Mouse (Mus musculus): Measurements from ENCODE around the gene Crot. TPM values are rescaled to one million over a fixed set of nuclear protein-coding genes. Genes with fewer than 3 reads are reported as not detected.

Crot gene
- 29.6 and 33.9 TPM in 2 replicates for polyA plus RNA-seq (2014; fragmentation: Nextera tagmentation; extraction: Ambion mirVana)

DNA sequence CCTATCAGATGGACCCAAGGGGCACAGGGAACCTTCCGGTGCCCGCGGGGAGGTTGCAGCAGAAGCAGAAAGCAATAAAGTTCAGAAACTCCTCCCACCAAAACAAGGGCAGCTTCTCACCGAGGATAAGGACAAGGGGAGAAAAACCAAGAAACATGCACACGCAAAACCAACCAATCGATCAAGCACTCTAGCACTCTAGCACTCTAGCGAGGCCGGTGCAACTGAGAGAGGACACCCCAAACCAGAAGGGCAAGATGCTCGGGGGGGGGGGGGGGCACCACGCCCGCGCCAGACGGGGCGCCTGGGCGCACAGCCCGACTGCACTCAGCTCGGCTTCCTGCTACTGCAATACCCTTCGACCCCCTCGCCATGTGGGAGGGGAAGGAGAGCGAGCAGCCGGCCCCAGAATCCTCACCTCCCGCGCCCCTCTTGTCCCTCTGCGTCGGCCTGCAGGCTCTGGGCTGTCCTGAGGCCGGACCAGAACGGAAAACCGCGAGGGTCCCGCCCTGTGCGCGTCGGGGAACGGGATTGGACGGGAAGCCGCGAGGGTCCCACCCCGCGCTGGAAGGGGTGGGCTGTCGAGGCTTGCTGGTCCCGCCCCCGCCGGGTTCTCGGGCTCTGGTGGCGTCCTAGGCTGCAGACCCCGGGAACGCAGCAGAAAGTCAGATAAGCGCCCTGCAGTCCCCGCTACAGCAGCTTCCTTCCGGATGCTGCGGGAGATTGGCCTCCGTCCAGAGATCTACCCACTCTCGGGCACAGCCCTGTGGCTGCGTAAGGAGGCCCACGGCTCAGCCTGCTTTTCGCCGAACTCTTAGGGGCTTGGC is at the start of gene Crot:
TSS of gene Crot (minus strand) at position 639 of the 827 bp plus-strand sequence.
- H3K4me1 ChIP-seq (replicated peaks; ENCODE audit: control insufficient read depth, insufficient read depth, low read length), result no peaks in the 10 kb centered on the region; the same call in 1 of the 2 replicates
- no peaks in the 10 kb centered on the region for H3K27me3 ChIP-seq (ENCODE audit: control insufficient read depth, insufficient read depth, low read length)
- DNase-seq (ENCODE audit: low spot score), result peak; percentile 97
- peak; percentile 99 for ATAC-seq (replicated peaks; ENCODE audit: low FRiP score)
- H3K4me3 ChIP-seq (ENCODE audit: low read depth, low read length), result peak within 1 kb of the TSS; percentile 52
- H3K27ac ChIP-seq (ENCODE audit: low read depth, low read length), result peak within 1 kb of the TSS; percentile 85
- H3K9me3 ChIP-seq (ENCODE audit: control insufficient read depth, low read length), result no peaks in the 10 kb centered on the region
- under 1% methylated on average over 55 of the region's 57 CpGs for WGBS
- no peaks in the 10 kb centered on the region for H3K36me3 ChIP-seq (ENCODE audit: control insufficient read depth, insufficient read depth, low read length)
- H3K4me2 ChIP-seq (ENCODE audit: low read depth, low read length, severe bottlenecking), result peak within 1 kb of the TSS; percentile 67
- H3K9ac ChIP-seq (ENCODE audit: low read length), result peak within 1 kb of the TSS; percentile 65

DNA sequence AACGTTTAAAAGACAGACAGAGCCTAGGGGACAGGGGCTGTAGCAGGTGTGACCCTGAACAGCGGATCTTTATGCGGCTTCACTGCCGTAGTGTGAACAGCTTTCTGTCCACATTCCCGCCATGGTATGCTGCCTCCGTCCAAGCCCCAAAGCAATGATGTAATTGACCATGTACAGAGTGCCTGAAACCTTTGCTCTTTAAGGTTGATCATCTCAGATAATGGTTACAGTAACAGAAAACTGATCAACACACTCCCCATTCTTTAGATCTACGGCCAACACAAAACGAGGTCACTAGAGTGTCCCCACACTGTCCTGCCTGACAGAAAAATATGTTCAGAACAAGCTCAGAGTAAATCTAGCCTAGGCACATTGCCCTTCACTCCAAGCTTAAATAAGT is 48.8 kb upstream of the Crot start:
- H3K4me1 ChIP-seq (replicated peaks; ENCODE audit: control insufficient read depth, insufficient read depth, low read length), result peaks cover 1% of the 10 kb centered on the region; the same call in 1 of the 2 replicates
- 86% methylated on average over 8 of the region's 8 CpGs for WGBS
- no peak overlapping the region for H3K27ac ChIP-seq (ENCODE audit: low read depth, low read length)
- no peaks in the 10 kb centered on the region for H3K9me3 ChIP-seq (ENCODE audit: control insufficient read depth, low read length)
- H3K27me3 ChIP-seq (ENCODE audit: control insufficient read depth, insufficient read depth, low read length), result no peaks in the 10 kb centered on the region
- no peak overlapping the region for H3K4me2 ChIP-seq (ENCODE audit: low read depth, low read length, severe bottlenecking)
- DNase-seq (ENCODE audit: low spot score) (no peak), ATAC-seq (replicated peaks; ENCODE audit: low FRiP score) (no peak)
- H3K4me3 ChIP-seq (ENCODE audit: low read depth, low read length), result no peak overlapping the region
- no peaks in the 10 kb centered on the region for H3K36me3 ChIP-seq (ENCODE audit: control insufficient read depth, insufficient read depth, low read length)
- H3K9ac ChIP-seq (ENCODE audit: low read length), result no peak overlapping the region

DNA sequence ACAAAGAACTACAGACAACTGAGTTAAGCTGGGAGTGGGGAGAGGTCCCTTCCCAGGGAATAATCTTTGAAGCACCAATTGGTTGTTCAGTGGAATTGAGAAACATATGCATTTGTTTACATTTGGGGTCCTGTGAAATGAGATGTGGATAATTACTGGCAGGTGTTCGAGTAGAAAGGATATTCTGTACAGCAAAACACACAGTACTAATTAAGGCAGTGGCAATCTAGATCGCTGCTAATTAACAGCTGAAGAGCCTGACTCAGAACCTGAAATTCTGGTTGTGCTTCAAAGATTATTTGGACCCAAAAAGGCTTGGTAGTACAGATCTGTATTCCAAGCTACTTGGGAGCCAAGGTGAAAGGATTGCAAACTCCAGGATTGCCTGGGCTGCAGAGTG is 47.7 kb upstream of the Crot start:
- Histone ChIP-seq H3K4me3 (ENCODE audit: low read depth, low read length) (no peak overlapping the region), H3K4me1 (replicated peaks; ENCODE audit: control insufficient read depth, insufficient read depth, low read length) (peaks cover 1% of the 10 kb centered on the region; the same call in 1 of the 2 replicates), H3K9ac (ENCODE audit: low read length) (no peak overlapping the region), H3K36me3 (ENCODE audit: control insufficient read depth, insufficient read depth, low read length) (no peaks in the 10 kb centered on the region), H3K27ac (ENCODE audit: low read depth, low read length) (no peak overlapping the region), H3K9me3 (ENCODE audit: control insufficient read depth, low read length) (no peaks in the 10 kb centered on the region), H3K27me3 (ENCODE audit: control insufficient read depth, insufficient read depth, low read length) (no peaks in the 10 kb centered on the region), H3K4me2 (ENCODE audit: low read depth, low read length, severe bottlenecking) (no peak overlapping the region)
- WGBS, result 34% methylated on average over 2 of the region's 2 CpGs
- peak; percentile 52 for ATAC-seq (replicated peaks; ENCODE audit: low FRiP score)
- no peak for DNase-seq (ENCODE audit: low spot score)

DNA sequence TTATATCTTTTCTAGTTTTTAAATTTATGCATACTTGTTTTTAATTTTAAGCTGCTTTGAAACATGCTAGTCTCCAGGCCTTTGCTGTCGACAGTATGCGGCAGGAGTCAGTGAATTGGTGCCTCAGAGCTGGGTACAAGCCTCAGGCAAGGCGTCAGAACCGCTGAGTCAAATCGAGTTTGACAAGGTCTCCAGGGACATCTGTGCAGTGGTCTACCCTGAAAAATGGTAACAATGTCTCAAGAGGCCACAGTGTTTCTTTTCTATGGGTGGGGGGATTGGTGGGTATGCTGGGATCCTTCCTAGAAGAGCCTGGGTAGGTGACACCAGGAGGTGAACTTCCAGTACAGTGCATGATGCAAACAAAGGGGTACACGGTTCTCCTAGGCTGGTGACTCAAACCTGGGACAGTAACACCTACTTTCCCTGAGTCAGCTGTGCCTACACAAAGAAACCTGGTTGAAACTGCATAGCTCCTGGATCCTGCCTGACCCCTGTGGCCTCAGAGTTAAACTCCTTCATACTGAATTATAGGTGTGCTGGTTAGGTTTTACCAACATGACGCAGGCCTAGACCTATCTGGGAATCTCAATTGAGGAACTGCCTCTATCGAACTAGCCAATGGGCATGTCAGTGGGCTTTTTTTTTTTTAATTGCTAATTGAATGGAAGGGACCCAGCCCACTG is 46.6 kb upstream of the Crot start:
- 75% methylated on average over 8 of the region's 8 CpGs for WGBS
- ATAC-seq (replicated peaks; ENCODE audit: low FRiP score) (peak; percentile 11; the same call in 1 of the 2 replicates), DNase-seq (ENCODE audit: low spot score) (no peak)

DNA sequence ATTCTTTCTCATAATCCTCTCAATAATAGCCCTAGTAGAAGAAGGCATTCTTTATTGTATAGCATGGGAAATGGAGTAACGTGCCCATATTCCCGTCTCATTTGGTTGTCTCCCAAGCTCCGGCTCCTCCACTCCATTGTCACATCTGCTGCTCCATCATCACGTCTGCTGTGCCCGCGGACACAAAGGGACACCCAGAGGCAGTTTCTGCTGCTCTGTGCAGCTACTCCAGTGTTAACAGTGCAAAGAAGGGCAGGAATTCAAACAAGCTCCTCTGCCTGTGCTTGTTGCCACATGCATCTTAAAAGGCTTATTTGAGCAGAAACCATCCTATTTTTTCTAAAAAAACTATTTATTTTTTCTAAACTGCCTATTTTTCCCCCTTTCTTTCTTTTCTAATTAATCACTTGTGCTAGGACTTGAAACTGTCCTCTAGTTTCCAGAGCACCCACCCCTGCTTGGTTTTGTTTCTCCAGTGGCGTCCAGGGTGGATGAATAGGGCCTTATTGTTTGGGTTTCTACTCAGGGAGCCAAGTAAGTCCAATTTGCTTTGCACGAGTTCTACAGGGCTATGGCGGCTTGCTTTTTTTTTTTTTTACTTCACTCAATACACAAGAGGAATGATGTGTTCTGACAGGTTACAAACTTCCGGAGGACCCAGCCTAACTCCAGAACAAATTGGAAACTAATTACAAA is 45.7 kb upstream of the Crot start:
- Histone ChIP-seq H3K27ac (ENCODE audit: low read depth, low read length) (peak overlapping the region; percentile 55; the same call in 1 of the 2 replicates), H3K4me3 (ENCODE audit: low read depth, low read length) (no peak overlapping the region)

More for the DNA sequence above, 46.6 kb upstream of the Crot start:
- Histone ChIP-seq H3K27ac (ENCODE audit: low read depth, low read length) (no peak overlapping the region), H3K4me2 (ENCODE audit: low read depth, low read length, severe bottlenecking) (no peak overlapping the region), H3K27me3 (ENCODE audit: control insufficient read depth, insufficient read depth, low read length) (no peaks in the 10 kb centered on the region), H3K4me3 (ENCODE audit: low read depth, low read length) (no peak overlapping the region), H3K9ac (ENCODE audit: low read length) (no peak overlapping the region), H3K4me1 (replicated peaks; ENCODE audit: control insufficient read depth, insufficient read depth, low read length) (peaks cover 1% of the 10 kb centered on the region; the same call in 1 of the 2 replicates), H3K9me3 (ENCODE audit: control insufficient read depth, low read length) (no peaks in the 10 kb centered on the region), H3K36me3 (ENCODE audit: control insufficient read depth, insufficient read depth, low read length) (no peaks in the 10 kb centered on the region)

DNA sequence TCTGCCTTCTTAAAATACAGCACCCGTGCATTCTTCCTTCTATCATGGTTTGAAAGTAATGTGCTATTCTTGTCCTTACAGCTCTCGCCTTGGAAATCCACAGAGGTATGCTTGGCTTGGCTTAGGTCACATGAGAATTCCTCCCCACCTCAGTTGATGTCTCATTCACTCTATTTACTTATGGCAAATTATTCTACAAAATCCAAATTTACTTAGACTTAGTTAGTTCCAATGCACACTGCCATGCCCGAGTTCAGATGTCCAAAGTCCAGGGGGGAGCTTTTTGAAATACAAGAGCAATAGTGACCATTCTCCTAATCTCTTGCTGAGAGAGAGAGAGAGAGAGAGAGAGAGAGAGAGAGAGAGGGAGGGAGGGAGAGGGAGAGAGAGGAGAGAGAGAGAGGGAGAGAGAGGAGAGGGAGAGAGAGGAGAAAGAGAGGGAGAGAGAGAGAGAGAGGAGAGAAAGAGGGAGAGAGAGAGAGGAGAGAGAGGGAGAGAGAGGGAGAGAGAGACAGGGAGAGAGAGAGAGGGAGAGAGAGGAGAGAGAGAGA is 43.6 kb upstream of the Crot start:
- DNase-seq (ENCODE audit: low spot score) (no peak), ATAC-seq (replicated peaks; ENCODE audit: low FRiP score) (no peak)
- H3K27me3 ChIP-seq (ENCODE audit: control insufficient read depth, insufficient read depth, low read length), result no peaks in the 10 kb centered on the region
- no peak overlapping the region for H3K9ac ChIP-seq (ENCODE audit: low read length)
- peaks cover 1% of the 10 kb centered on the region; the same call in 1 of the 2 replicates for H3K4me1 ChIP-seq (replicated peaks; ENCODE audit: control insufficient read depth, insufficient read depth, low read length)
- no peak overlapping the region for H3K27ac ChIP-seq (ENCODE audit: low read depth, low read length)
- 89% methylated on average over 3 of the region's 3 CpGs for WGBS
- no peak overlapping the region for H3K4me2 ChIP-seq (ENCODE audit: low read depth, low read length, severe bottlenecking)
- no peaks in the 10 kb centered on the region for H3K36me3 ChIP-seq (ENCODE audit: control insufficient read depth, insufficient read depth, low read length)
- no peak overlapping the region for H3K4me3 ChIP-seq (ENCODE audit: low read depth, low read length)
- no peaks in the 10 kb centered on the region for H3K9me3 ChIP-seq (ENCODE audit: control insufficient read depth, low read length)

More for the DNA sequence above, 45.7 kb upstream of the Crot start:
- no peaks in the 10 kb centered on the region for H3K36me3 ChIP-seq (ENCODE audit: control insufficient read depth, insufficient read depth, low read length)
- H3K4me2 ChIP-seq (ENCODE audit: low read depth, low read length, severe bottlenecking), result no peak overlapping the region
- 39% methylated on average over 10 of the region's 10 CpGs for WGBS
- H3K4me1 ChIP-seq (replicated peaks; ENCODE audit: control insufficient read depth, insufficient read depth, low read length), result peaks cover 1% of the 10 kb centered on the region; the same call in 1 of the 2 replicates
- H3K9me3 ChIP-seq (ENCODE audit: control insufficient read depth, low read length), result no peaks in the 10 kb centered on the region
- ATAC-seq (replicated peaks; ENCODE audit: low FRiP score) (peak; percentile 47; the same call in 1 of the 2 replicates), DNase-seq (ENCODE audit: low spot score) (peak; percentile 56)
- no peak overlapping the region for H3K9ac ChIP-seq (ENCODE audit: low read length)
- H3K27me3 ChIP-seq (ENCODE audit: control insufficient read depth, insufficient read depth, low read length), result no peaks in the 10 kb centered on the region

DNA sequence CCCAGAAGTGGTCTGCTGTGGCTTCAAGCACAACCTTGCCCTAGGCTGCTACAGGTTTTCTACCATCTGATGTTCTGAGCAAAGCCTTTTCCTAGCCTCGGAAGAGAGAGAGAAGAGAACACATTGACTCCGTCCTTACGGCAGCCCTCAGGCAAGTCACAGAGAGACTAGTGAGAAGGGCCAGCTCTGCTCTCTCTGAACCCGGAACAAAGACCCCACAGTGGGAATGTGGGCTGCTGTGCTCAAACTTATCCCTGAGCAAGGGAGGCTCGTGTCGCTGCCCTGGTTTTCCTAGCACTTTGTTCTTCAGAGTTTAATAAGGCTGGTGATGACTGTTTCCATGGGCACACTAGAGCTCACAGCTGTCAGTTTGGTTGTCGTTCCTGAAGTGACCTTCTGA is 42.9 kb upstream of the Crot start:
- Histone ChIP-seq H3K27me3 (ENCODE audit: control insufficient read depth, insufficient read depth, low read length) (no peaks in the 10 kb centered on the region), H3K4me1 (replicated peaks; ENCODE audit: control insufficient read depth, insufficient read depth, low read length) (peaks cover 1% of the 10 kb centered on the region; the same call in 1 of the 2 replicates), H3K27ac (ENCODE audit: low read depth, low read length) (no peak overlapping the region), H3K4me2 (ENCODE audit: low read depth, low read length, severe bottlenecking) (no peak overlapping the region), H3K9ac (ENCODE audit: low read length) (no peak overlapping the region), H3K4me3 (ENCODE audit: low read depth, low read length) (no peak overlapping the region), H3K9me3 (ENCODE audit: control insufficient read depth, low read length) (no peaks in the 10 kb centered on the region), H3K36me3 (ENCODE audit: control insufficient read depth, insufficient read depth, low read length) (no peaks in the 10 kb centered on the region)
- ATAC-seq (replicated peaks; ENCODE audit: low FRiP score) (no peak), DNase-seq (ENCODE audit: low spot score) (no peak)
- 56% methylated on average over 7 of the region's 7 CpGs for WGBS

DNA sequence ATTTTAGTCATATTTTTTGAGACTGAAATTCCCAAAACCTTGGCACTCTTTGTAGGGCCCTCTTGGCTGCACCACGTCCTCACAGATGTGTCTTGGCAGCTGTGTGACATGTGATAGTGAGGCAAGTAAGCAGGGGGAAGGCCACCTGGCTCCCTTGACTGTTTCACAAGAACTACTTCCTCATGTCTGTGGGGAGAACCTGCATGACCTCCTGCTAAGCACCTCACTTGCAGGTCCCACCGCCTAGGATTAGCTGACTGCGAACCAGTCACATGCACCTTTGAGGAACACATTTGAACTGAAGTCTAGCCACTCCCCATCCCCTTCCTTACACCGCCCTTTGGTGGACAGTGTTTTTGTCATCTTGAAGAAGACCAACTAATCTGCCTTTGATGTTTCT is 40.2 kb upstream of the Crot start:
- DNase-seq (ENCODE audit: low spot score), result no peak
- Histone ChIP-seq H3K27ac (ENCODE audit: low read depth, low read length) (no peak overlapping the region), H3K36me3 (ENCODE audit: control insufficient read depth, insufficient read depth, low read length) (no peaks in the 10 kb centered on the region), H3K9me3 (ENCODE audit: control insufficient read depth, low read length) (no peaks in the 10 kb centered on the region), H3K4me2 (ENCODE audit: low read depth, low read length, severe bottlenecking) (no peak overlapping the region), H3K4me3 (ENCODE audit: low read depth, low read length) (no peak overlapping the region), H3K9ac (ENCODE audit: low read length) (no peak overlapping the region), H3K4me1 (replicated peaks; ENCODE audit: control insufficient read depth, insufficient read depth, low read length) (no peaks in the 10 kb centered on the region; the same call in 1 of the 2 replicates), H3K27me3 (ENCODE audit: control insufficient read depth, insufficient read depth, low read length) (no peaks in the 10 kb centered on the region)
- no peak for ATAC-seq (replicated peaks; ENCODE audit: low FRiP score)
- 86% methylated on average over 4 of the region's 4 CpGs for WGBS
